Mouse (Mus musculus) kidney, embryonic 14.5 days (tissue): Measurements from ENCODE around the gene Espnl. TPM values are rescaled to one million over a fixed set of nuclear protein-coding genes. Genes with fewer than 3 reads are reported as not detected.

Experiments
- ATAC-seq: fragments of 200-750 bp; cut with Nextera tagmentation; 2 replicates; pipeline ENCODE4 v1.8.0; 2017; ENCODE audit warnings: moderate number of reproducible peaks, mild to moderate bottlenecking, moderate TSS enrichment, moderate library complexity; ENCODE audit not compliant: low FRiP score, low TSS enrichment
- H3K27ac ChIP-seq: fragments of 300-500 bp; sonication (generic); 2 replicates; pipeline ENCODE4 v1.5.1; 2014; ENCODE audit warnings: low read depth, mild to moderate bottlenecking, low read length, moderate library complexity, mixed read lengths
- H3K27me3 ChIP-seq: fragments of 300-500 bp; sonication (generic); 2 replicates; pipeline ENCODE4 v1.6.1; 2014; ENCODE audit warnings: mild to moderate bottlenecking, low read length; ENCODE audit not compliant: control insufficient read depth, insufficient read depth
- H3K36me3 ChIP-seq: fragments of 300-500 bp; sonication (generic); 2 replicates; pipeline ENCODE4 v1.6.1; 2014; ENCODE audit warnings: low read length, mixed read lengths; ENCODE audit not compliant: control insufficient read depth, insufficient read depth
- H3K4me1 ChIP-seq: fragments of 300-500 bp; sonication (generic); 2 replicates; pipeline ENCODE4 v1.6.1; 2014; ENCODE audit warnings: low read length, mixed read lengths; ENCODE audit not compliant: control insufficient read depth, insufficient read depth
- H3K4me2 ChIP-seq: fragments of 300-500 bp; sonication (generic); replicated peaks from 2 replicates; pipeline ENCODE4 v1.6.1; 2014; ENCODE audit warnings: low read depth, mild to moderate bottlenecking, low read length
- H3K4me3 ChIP-seq: fragments of 300-500 bp; sonication (generic); 2 replicates; pipeline ENCODE4 v1.5.1; 2014; ENCODE audit warnings: mild to moderate bottlenecking, low read length
- H3K9ac ChIP-seq: fragments of 300-500 bp; sonication (generic); 2 replicates; pipeline ENCODE4 v1.6.1; 2014; ENCODE audit warnings: low read depth, mild to moderate bottlenecking, low read length, moderate library complexity
- H3K9me3 ChIP-seq: fragments of 300-500 bp; sonication (generic); 2 replicates; pipeline ENCODE4 v1.6.1; 2016; ENCODE audit warnings: low read length; ENCODE audit not compliant: control insufficient read depth
- WGBS: fragments of 180-500 bp; shearing (Covaris S2); extraction: QIAGEN DNeasy Blood & Tissue Kit; methylation state at CpG from one replicate; pipeline ENCODE4 v1.1.7; 2014; 5-methylcytosine and 5-hydroxymethylcytosine counted together
- polyA plus RNA-seq: library from polyadenylated mRNA; unstranded; fragments of >200 nt; fragmentation: Nextera tagmentation; extraction: Ambion mirVana; gene quantifications from 2 replicates; pipeline ENCODE4 v1.2.1, GENCODE M21; 2014

Espnl gene
- polyA plus RNA-seq, 1 experiment from 2014 or later, result not detected

GRCm38 (mm10) chr1:91390369-91390768 lies 68.5 kb downstream of the Espnl start:
- WGBS, result 93% methylated on average over 5 of the region's 5 CpGs
- Histone ChIP-seq H3K9ac (no peak overlapping the region), H3K27ac (no peak overlapping the region), H3K27me3 (no peaks in the 10 kb centered on the region), H3K36me3 (peaks cover 77% of the 10 kb centered on the region), H3K4me3 (no peak overlapping the region), H3K9me3 (no peaks in the 10 kb centered on the region), H3K4me2 (no peak overlapping the region), H3K4me1 (no peaks in the 10 kb centered on the region)
- no peak for ATAC-seq

DNA sequence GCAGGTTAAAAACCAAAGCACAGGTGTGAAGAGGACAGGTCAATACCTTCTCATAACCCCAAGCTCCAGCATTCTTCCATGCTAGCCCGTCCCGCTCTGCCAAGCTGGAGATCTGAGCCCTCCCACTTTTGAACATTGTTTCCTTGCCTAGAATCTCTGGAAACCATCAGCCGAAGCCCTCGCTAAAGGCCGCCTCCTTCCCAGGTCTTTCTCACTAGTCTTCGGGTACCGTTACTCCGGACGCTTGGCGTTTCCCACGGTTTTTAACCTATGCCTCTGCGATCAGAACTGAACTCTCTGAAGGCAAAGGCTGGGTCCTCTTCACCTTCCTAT lies 76.0 kb downstream of the Espnl start:
- Histone ChIP-seq H3K9ac (peak overlapping the region; percentile 93), H3K27ac (peak overlapping the region; percentile 38), H3K4me3 (peak overlapping the region; percentile 96), H3K4me1 (peaks cover 11% of the 10 kb centered on the region), H3K36me3 (peaks cover 16% of the 10 kb centered on the region; the same call in 1 of the 2 replicates), H3K9me3 (no peaks in the 10 kb centered on the region), H3K4me2 (peak overlapping the region; percentile 87), H3K27me3 (no peaks in the 10 kb centered on the region)
- peak; percentile 21; the same call in 1 of the 2 replicates for ATAC-seq
- WGBS, result 1% methylated on average over 12 of the region's 12 CpGs

Other genes starting within 250 kb of the Espnl start
- 0.97 and 1.0 TPM in 2 replicates for gene Rbm44, start 177.0 kb upstream of the Espnl start, polyA plus RNA-seq
- 1.1 and 1.2 TPM in 2 replicates for gene Ramp1, start 142.3 kb upstream of the Espnl start, polyA plus RNA-seq
- 72.4 and 80.5 TPM in 2 replicates for gene Ube2f, start 71.8 kb upstream of the Espnl start, polyA plus RNA-seq
- gene Scly, start 23.7 kb upstream of the Espnl start, polyA plus RNA-seq, result 11.4 and 15.3 TPM in 2 replicates
- 0.07 TPM in 1 of 2 replicates, not detected in the other for gene Klhl30, start 28.9 kb downstream of the Espnl start, polyA plus RNA-seq
- gene Erfe, start 44.4 kb downstream of the Espnl start, polyA plus RNA-seq, result 2.3 and 2.5 TPM in 2 replicates
- gene Ilkap, start 76.7 kb downstream of the Espnl start, polyA plus RNA-seq, result 130 and 136 TPM in 2 replicates
- gene Hes6, start 92.0 kb downstream of the Espnl start, polyA plus RNA-seq, result 61.1 and 65.8 TPM in 2 replicates
- 2.5 and 3.6 TPM in 2 replicates for gene Per2, start 137.2 kb downstream of the Espnl start, polyA plus RNA-seq
- 7.6 and 7.7 TPM in 2 replicates for gene Traf3ip1, start 172.6 kb downstream of the Espnl start, polyA plus RNA-seq
- 2.4 and 5.9 TPM in 2 replicates for gene Asb1, start 218.5 kb downstream of the Espnl start, polyA plus RNA-seq